Mouse (Mus musculus) G1E (cell line): ENCODE measurements around the gene St6gal1.

Source experiments
- CTCF ChIP-seq: IDR thresholded peaks from 2 replicates; pipeline ENCODE4 v1.5.1; 2012; ENCODE audit warnings: low read depth, low read length, inconsistent platforms, mixed read lengths
- GATA1 ChIP-seq: IDR thresholded peaks from 2 replicates; pipeline ENCODE4 v1.6.1; 2012; ENCODE audit warnings: borderline replicate concordance, low read length, inconsistent platforms, mixed read lengths
- GATA2 ChIP-seq: IDR thresholded peaks from 2 replicates; pipeline ENCODE4 v1.6.1; 2012; ENCODE audit warnings: low read depth, low read length, inconsistent platforms, borderline replicate concordance

- TF ChIP-seq CTCF, result no peak
- no peak for TF ChIP-seq GATA2
- no peak for TF ChIP-seq GATA1
Observed at GRCm38 (mm10) chr16:23384304-23384703, 159.8 kb downstream of the St6gal1 start.
